Mouse (Mus musculus) stomach, postnatal 0 days (tissue): ENCODE results near the gene Eif2s2.

Experiments
- CTCF ChIP-seq: IDR thresholded peaks from 2 replicates; pipeline ENCODE4 v1.5.1; 2016; ENCODE audit warnings: antibody characterized with exemption, low read depth, mild to moderate bottlenecking, moderate library complexity
- EP300 ChIP-seq: optimal IDR thresholded peaks from 2 replicates; pipeline ENCODE3; 2016; ENCODE audit warnings: antibody characterized with exemption

GRCm38 (mm10) chr2:154876621-154877020, 16.1 kb downstream of the Eif2s2 start:
- TF ChIP-seq CTCF (no peak), EP300 (no peak)
